Mouse (Mus musculus): ENCODE data around the gene Fgf16.

DNA sequence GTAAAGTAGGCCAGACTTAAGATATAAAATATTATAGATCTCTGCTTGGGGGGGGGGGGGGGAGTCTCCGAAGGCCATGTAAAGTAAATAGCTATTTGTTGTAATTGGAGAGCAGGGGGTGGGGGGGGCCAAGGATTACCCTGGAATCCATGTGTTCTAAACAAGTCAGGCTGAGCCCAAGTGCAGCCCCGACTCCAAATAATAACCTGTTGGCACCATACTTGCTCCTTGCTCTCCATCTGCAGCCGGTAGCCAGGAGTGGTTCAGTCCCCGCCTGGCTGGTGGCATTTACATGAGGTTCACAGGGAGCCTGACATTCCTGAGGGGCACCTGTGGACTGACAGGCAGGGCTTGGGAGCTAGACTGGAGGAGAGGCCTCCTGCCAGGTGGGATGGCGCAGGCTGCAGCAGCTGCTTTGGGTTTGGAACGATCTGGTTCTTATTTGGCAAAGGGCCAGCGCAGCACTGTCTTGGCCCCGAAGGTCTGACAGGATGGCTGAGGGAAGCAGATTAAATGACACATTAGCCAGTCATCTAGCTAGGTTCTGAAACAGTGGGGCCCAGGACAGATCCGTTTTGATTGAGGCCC is 3.2 kb downstream of the Fgf16 start:
- no peak for TF ChIP-seq CTCF (IDR thresholded peaks at IDR 0.05; ENCODE audit: borderline replicate concordance, insufficient read depth, low read length)
- no peak for TF ChIP-seq POLR2A (IDR thresholded peaks at IDR 0.05; ENCODE audit: low read depth, low read length)
